Mouse (Mus musculus): Measurements from ENCODE around the gene Ifrd1. TPM values are rescaled to one million over a fixed set of nuclear protein-coding genes. Genes with fewer than 3 reads are reported as not detected.

Gene Ifrd1
- polyA plus RNA-seq, 1 experiment from 2014 or later: 195 TPM

- H3K4me1 ChIP-seq: peaks cover 4% of the 10 kb centered on the region
- H3K9me3 ChIP-seq: no peaks in the 10 kb centered on the region
- H3K27me3 ChIP-seq: no peaks in the 10 kb centered on the region
- ATAC-seq (ENCODE audit: low FRiP score): no peak
- no peak overlapping the region for H3K4me2 ChIP-seq
- H3K27ac ChIP-seq: no peak overlapping the region
- no peak overlapping the region for H3K4me3 ChIP-seq (replicated peaks)
- no peak overlapping the region for H3K9ac ChIP-seq
- H3K36me3 ChIP-seq (replicated peaks): peaks cover 71% of the 10 kb centered on the region
- WGBS: 92% methylated on average over 15 of the region's 15 CpGs
These were observed 33.1 kb downstream of the Ifrd1 start for GRCm38 (mm10) chr12:40214888-40215876.

- Histone ChIP-seq H3K27ac (no peak overlapping the region), H3K9ac (no peak overlapping the region), H3K9me3 (no peaks in the 10 kb centered on the region), H3K4me1 (no peaks in the 10 kb centered on the region), H3K4me2 (no peak overlapping the region), H3K36me3 (replicated peaks) (peaks cover 81% of the 10 kb centered on the region), H3K27me3 (no peaks in the 10 kb centered on the region), H3K4me3 (replicated peaks) (no peak overlapping the region)
- ATAC-seq (ENCODE audit: low FRiP score): no peak
- 87% methylated on average over 3 of the region's 3 CpGs for WGBS
These were observed 39.3 kb downstream of the Ifrd1 start for GRCm38 (mm10) chr12:40209049-40209448.

- Histone ChIP-seq H3K27me3 (no peaks in the 10 kb centered on the region), H3K27ac (no peak overlapping the region), H3K4me2 (no peak overlapping the region), H3K9ac (no peak overlapping the region), H3K4me1 (no peaks in the 10 kb centered on the region), H3K9me3 (no peaks in the 10 kb centered on the region), H3K4me3 (replicated peaks) (no peak overlapping the region), H3K36me3 (replicated peaks) (peaks cover 77% of the 10 kb centered on the region)
- ATAC-seq (ENCODE audit: low FRiP score): no peak
- 98% methylated on average over 4 of the region's 4 CpGs for WGBS
These were observed 40.4 kb downstream of the Ifrd1 start for GRCm38 (mm10) chr12:40207909-40208308.

- no peak overlapping the region for H3K27ac ChIP-seq
- peaks cover 55% of the 10 kb centered on the region for H3K36me3 ChIP-seq (replicated peaks)
- ATAC-seq (ENCODE audit: low FRiP score): no peak
- no peaks in the 10 kb centered on the region for H3K4me1 ChIP-seq
- H3K4me3 ChIP-seq (replicated peaks): no peak overlapping the region
- 92% methylated on average over 7 of the region's 7 CpGs for WGBS
- H3K9ac ChIP-seq: no peak overlapping the region
- H3K27me3 ChIP-seq: no peaks in the 10 kb centered on the region
- no peaks in the 10 kb centered on the region for H3K9me3 ChIP-seq
- no peak overlapping the region for H3K4me2 ChIP-seq
These were observed 45.9 kb downstream of the Ifrd1 start for GRCm38 (mm10) chr12:40202161-40203035.

GRCm38 (mm10) chr12:40200484-40201235 is 47.6 kb downstream of the Ifrd1 start:
- no peak for ATAC-seq (ENCODE audit: low FRiP score)
- Histone ChIP-seq H3K9ac (no peak overlapping the region), H3K4me2 (no peak overlapping the region), H3K27ac (no peak overlapping the region), H3K4me1 (no peaks in the 10 kb centered on the region), H3K9me3 (no peaks in the 10 kb centered on the region), H3K27me3 (no peaks in the 10 kb centered on the region), H3K36me3 (replicated peaks) (peaks cover 40% of the 10 kb centered on the region), H3K4me3 (replicated peaks) (no peak overlapping the region)
- WGBS: 94% methylated on average over 6 of the region's 6 CpGs

- H3K27ac ChIP-seq: no peak overlapping the region
- no peaks in the 10 kb centered on the region for H3K9me3 ChIP-seq
- no peak overlapping the region for H3K4me2 ChIP-seq
- H3K27me3 ChIP-seq: no peaks in the 10 kb centered on the region
- H3K9ac ChIP-seq: no peak overlapping the region
- peaks cover 32% of the 10 kb centered on the region for H3K36me3 ChIP-seq (replicated peaks)
- 44% methylated on average over 7 of the region's 7 CpGs for WGBS
- no peak overlapping the region for H3K4me3 ChIP-seq (replicated peaks)
- ATAC-seq (ENCODE audit: low FRiP score): peak; percentile 57; the same call in 1 of the 2 replicates
- H3K4me1 ChIP-seq: no peaks in the 10 kb centered on the region
These were observed 48.4 kb downstream of the Ifrd1 start for GRCm38 (mm10) chr12:40199795-40200402.

- no peak for ATAC-seq (ENCODE audit: low FRiP score)
- 90% methylated on average over 8 of the region's 8 CpGs for WGBS
- no peak within 1 kb of the TSS for H3K4me3 ChIP-seq (replicated peaks)
- H3K36me3 ChIP-seq (replicated peaks): peaks cover 27% of the 10 kb centered on the region
- H3K9ac ChIP-seq: no peak within 1 kb of the TSS
- no peak within 1 kb of the TSS for H3K4me2 ChIP-seq
- H3K27me3 ChIP-seq: no peaks in the 10 kb centered on the region
- no peak within 1 kb of the TSS for H3K27ac ChIP-seq
- H3K9me3 ChIP-seq: no peaks in the 10 kb centered on the region
- H3K4me1 ChIP-seq: no peaks in the 10 kb centered on the region
These were observed 49.0 kb downstream of the Ifrd1 start, which contains the start of gene Lsmem1 for GRCm38 (mm10) chr12:40199302-40199701. Lsmem1 (minus strand) TSS chr12:40199490.

- Histone ChIP-seq H3K4me1 (no peaks in the 10 kb centered on the region), H3K9me3 (no peaks in the 10 kb centered on the region), H3K27me3 (no peaks in the 10 kb centered on the region), H3K4me2 (no peak overlapping the region), H3K9ac (no peak overlapping the region), H3K4me3 (replicated peaks) (no peak overlapping the region), H3K27ac (no peak overlapping the region), H3K36me3 (replicated peaks) (peaks cover 18% of the 10 kb centered on the region)
- ATAC-seq (ENCODE audit: low FRiP score): no peak
- WGBS: 91% methylated on average over 9 of the region's 9 CpGs
These were observed 49.9 kb downstream of the Ifrd1 start for GRCm38 (mm10) chr12:40198427-40198826.

- no peak overlapping the region for H3K4me2 ChIP-seq
- no peak for ATAC-seq (ENCODE audit: low FRiP score)
These were observed 50.3 kb downstream of the Ifrd1 start for GRCm38 (mm10) chr12:40198019-40198418.

GRCm38 (mm10) chr12:40197511-40197910 is 50.8 kb downstream of the Ifrd1 start:
- Histone ChIP-seq H3K4me1 (no peaks in the 10 kb centered on the region), H3K4me2 (no peak overlapping the region), H3K4me3 (replicated peaks) (no peak overlapping the region), H3K36me3 (replicated peaks) (peaks cover 13% of the 10 kb centered on the region), H3K27ac (no peak overlapping the region), H3K27me3 (no peaks in the 10 kb centered on the region), H3K9me3 (no peaks in the 10 kb centered on the region), H3K9ac (no peak overlapping the region)
- no peak for ATAC-seq (ENCODE audit: low FRiP score)

More at GRCm38 (mm10) chr12:40198019-40198418, 50.3 kb downstream of the Ifrd1 start:
- WGBS: 89% methylated on average over 5 of the region's 5 CpGs
- Histone ChIP-seq H3K9me3 (no peaks in the 10 kb centered on the region), H3K27ac (no peak overlapping the region), H3K36me3 (replicated peaks) (peaks cover 18% of the 10 kb centered on the region), H3K9ac (no peak overlapping the region), H3K4me1 (no peaks in the 10 kb centered on the region), H3K4me3 (replicated peaks) (no peak overlapping the region), H3K27me3 (no peaks in the 10 kb centered on the region)

- Histone ChIP-seq H3K27ac (no peak overlapping the region), H3K4me2 (no peak overlapping the region), H3K9me3 (0 out of 2 replicates have a peak, but pooled peaks cover 5% of the 10 kb centered on the region), H3K36me3 (replicated peaks) (no peaks in the 10 kb centered on the region), H3K4me3 (replicated peaks) (no peak overlapping the region), H3K27me3 (no peaks in the 10 kb centered on the region), H3K4me1 (no peaks in the 10 kb centered on the region), H3K9ac (no peak overlapping the region)
- WGBS: 96% methylated on average over 3 of the region's 3 CpGs
- ATAC-seq (ENCODE audit: low FRiP score): no peak
These were observed 62.8 kb downstream of the Ifrd1 start for GRCm38 (mm10) chr12:40185474-40185873.
